Mouse (Mus musculus): ENCODE data around the gene Uox.

Uox gene

GRCm38 (mm10) chr3:146583478-146583877, 13.3 kb downstream of the Uox start:
- in situ Hi-C loops (cut with MboI) = no loop called here

DNA sequence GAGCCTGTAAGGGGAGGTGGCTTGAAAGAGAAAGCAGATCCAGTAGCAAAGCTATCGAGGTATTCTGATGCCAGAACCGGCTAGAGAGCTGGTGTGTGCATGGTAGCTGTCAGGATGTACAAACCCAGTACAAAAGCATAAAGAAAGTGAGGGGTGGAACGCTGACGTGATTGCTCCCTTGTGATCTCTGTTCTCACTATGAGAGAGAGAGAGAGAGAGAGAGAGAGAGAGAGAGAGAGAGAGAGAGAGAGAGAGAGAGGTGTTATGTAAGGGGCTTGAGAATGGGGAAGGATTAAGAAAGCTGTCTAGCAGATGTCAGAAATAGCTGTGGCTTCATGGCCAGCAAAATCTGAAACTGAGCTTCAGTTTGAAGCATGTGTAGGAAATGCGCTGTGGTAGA, 13.7 kb downstream of the Uox start:
- in situ Hi-C loops (cut with MboI) = no loop called here

GRCm38 (mm10) chr3:146586616-146587015, 16.4 kb downstream of the Uox start:
- in situ Hi-C loops (cut with MboI) = no loop called here

DNA sequence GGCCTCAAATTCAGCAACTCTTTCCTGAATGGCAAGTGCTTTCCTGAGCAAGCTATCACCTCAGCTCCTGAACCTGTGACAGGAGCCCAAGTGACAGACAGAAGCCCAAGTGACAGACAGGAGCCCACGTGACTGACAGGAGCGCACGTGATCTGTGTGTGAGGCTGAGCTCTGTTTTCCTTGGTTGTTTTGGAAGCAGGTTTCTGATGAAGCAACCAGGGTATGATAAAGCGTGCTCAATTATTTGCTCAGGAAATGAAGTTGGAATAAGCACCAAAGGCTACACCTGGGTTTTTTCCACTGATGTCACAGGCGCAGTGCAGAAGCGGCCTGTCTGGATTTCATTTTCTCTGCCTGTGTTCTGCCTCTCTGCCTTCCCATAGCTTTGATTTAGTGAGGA, 19.3 kb downstream of the Uox start:
- in situ Hi-C loops (cut with MboI) = no loop called here

- in situ Hi-C loops (cut with MboI) = no loop called here
Observed at GRCm38 (mm10) chr3:146591159-146591558, 20.9 kb downstream of the Uox start.

DNA sequence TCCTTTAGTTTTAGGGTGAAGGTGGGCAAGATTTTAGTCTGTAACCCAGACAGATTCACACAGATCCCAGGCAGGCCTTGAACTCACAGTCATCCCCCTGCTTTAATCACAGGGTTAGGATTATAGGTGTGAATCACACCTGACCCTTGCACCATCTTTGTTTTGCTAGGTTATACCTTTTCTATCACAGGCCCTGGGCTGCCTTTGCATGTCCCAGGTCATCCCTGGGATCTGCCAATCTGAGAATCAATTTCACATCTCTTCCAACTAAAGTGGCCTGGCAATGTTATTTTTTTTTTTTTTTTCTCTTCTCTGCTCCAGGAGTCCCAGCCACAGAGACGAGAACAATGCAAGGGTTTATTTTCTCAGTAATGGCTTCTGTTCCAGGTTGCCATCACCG, 21.4 kb downstream of the Uox start:
- in situ Hi-C loops (cut with MboI) = no loop called here

GRCm38 (mm10) chr3:146595440-146595839, 25.2 kb downstream of the Uox start:
- in situ Hi-C loops (cut with MboI) = no loop called here

DNA sequence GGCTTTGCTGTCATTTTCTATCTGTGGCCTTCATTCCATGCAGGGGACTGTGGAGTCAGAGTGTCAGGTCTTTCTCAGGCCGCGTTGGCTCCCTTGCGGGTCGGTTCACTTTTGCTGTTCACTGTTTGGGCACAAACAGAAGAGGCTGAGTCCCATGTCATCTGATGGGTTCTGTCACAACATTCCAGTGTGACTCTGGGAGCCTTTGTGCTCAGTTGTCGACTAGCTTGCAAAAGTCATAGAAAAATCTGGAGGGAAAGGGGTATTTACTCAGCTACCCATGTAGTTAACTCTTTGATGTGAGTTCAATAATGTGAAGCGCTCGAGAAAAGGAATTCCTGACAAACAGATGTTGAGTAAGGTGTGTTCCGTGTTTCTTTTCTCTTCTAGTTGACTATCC, 26.2 kb downstream of the Uox start:
- in situ Hi-C loops (cut with MboI) = no loop called here

DNA sequence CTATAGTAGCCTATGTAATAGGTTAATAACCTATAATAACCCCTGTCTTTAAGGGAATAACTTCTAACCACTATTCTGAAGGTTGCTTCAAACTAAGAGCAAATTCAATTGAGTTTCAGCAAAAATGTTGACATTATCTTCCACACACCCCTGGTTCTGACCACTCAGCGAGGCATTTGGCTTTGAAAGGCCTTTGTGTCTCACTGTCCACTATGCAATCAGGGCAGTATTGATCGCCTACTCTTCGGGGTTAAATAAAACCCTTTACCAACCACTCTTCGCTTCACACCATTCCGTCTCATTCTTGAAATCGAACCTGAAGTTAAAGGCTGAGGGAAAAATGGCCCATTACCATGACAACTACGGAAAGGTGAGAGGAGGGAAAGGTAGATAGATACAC, 26.6 kb downstream of the Uox start:
- in situ Hi-C loops (cut with MboI) = no loop called here

DNA sequence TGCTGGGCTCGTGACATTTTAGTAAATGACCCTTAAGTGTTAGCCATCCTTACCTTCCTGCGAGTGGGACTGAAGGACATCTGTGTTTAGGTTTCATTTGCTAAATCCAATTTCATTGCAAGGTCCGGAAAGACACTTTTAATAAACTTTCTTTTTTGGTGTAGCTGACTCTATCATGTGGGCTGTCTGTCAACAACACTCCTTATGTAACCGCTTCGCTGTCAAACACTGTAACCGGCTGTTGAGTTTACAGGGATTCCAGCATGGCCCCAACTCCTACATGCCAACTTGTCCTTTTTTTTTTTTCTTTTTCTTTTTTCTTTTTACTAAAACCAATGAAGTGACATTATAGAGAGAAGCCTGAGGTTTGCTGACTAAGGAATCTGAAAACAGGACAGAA, 28.2 kb downstream of the Uox start:
- in situ Hi-C loops (cut with MboI) = no loop called here

DNA sequence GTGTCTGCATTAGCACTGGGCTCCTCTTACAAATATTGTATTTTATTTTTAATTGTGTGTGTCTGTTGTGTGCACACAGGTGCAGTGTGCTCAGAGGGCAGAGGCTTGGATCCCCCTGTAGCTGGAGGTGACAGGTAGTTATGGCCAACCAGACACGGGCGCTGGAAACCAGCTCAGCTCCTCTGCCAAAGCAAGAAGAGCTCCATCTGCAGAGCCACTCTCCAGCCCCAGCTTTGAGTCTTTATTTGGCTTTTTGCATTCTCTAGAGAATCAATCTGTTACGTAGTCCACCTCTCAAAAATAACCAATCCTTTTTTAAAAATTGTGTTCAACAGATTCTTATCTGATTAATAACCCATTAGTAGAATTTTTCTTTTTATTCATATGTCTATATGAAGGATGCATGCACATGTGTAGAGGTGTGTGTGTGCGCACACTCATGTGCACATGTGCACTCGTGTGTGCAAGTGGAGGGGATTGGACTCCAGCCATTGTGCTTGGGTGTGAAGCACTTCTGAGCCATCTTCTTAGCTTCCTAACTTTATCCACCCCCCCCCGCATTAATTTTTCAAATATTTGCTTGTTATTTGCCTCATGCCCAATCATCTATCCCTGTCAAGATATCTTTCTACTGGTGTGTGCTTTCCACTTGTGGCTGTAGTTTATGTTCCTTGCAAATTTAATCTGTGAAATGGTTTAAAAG, 29.1 kb downstream of the Uox start:
- in situ Hi-C loops (cut with MboI) = no loop called here

DNA sequence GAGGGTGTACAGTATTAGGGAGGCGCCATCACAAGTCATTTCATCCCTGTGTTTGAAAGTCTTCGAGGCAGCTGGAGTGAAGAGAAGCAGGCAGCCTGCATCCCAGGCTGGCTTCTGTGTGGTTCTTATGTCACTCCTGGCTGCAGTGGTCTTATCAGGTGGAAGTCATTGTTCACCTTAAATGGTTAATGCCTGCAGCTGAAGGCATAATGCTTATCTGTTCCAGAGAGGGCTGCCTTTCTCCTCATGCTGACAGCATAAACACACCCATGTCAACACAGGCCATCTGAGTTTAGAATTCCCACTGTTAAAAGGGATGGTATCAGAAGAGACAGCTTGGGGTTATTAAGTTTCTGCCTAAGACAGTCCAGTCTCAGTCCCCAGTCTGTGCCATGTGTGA, 31.0 kb downstream of the Uox start:
- in situ Hi-C loops (cut with MboI) = no loop called here

- in situ Hi-C loops (cut with MboI) = no loop called here
Observed at GRCm38 (mm10) chr3:146602531-146602930, 32.3 kb downstream of the Uox start.

- in situ Hi-C loops (cut with MboI) = no loop called here
Observed at GRCm38 (mm10) chr3:146604647-146605046, 34.4 kb downstream of the Uox start.

DNA sequence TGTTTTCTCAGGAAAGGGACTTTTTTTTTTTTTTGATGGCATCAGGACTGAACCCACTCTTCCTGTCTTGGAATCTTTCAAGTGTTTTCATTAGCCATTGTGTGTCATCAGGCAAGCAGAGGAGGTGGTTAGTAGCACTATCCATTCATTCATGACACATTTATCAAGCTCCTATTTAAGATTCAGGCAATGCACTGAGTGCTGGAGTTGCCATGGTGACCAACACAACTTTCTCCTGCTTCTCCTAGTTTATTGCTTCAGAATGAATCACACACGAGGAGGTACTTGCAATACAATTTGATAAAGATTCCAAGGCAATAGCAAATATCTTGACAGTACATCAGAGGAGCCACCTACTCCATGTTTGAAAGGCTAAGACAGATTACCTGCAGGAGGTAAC, 37.1 kb downstream of the Uox start:
- in situ Hi-C loops (cut with MboI) = no loop called here

GRCm38 (mm10) chr3:146610322-146610721, 40.1 kb downstream of the Uox start:
- in situ Hi-C loops (cut with MboI) = no loop called here

GRCm38 (mm10) chr3:146611261-146611660, 41.0 kb downstream of the Uox start:
- in situ Hi-C loops (cut with MboI) = no loop called here

GRCm38 (mm10) chr3:146611821-146612220, 41.6 kb downstream of the Uox start:
- in situ Hi-C loops (cut with MboI) = no loop called here

DNA sequence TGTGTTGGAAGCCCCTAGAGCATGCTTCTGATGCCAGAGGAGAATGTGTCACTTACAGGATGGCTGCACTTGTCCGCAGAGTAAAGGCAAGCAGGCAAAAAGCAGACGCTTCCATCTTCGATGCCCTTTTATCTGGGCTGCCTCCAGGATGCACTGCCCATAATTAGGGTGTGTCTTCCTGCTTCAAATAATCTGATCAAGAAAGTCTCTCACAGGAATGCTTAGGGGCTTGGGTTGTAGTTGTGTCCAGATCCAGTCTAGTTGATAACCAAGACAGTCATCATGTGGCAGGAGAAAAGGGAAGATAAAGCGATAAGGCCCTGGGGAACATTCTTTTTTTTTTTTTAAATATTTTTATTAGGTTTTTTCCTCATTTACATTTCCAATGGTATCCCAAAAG, 45.3 kb downstream of the Uox start, which contains the start of gene Dnase2b:
TSS of gene Dnase2b (minus strand) at position 101 of the 400 bp plus-strand sequence.
- in situ Hi-C loops (cut with MboI) = no loop called here

DNA sequence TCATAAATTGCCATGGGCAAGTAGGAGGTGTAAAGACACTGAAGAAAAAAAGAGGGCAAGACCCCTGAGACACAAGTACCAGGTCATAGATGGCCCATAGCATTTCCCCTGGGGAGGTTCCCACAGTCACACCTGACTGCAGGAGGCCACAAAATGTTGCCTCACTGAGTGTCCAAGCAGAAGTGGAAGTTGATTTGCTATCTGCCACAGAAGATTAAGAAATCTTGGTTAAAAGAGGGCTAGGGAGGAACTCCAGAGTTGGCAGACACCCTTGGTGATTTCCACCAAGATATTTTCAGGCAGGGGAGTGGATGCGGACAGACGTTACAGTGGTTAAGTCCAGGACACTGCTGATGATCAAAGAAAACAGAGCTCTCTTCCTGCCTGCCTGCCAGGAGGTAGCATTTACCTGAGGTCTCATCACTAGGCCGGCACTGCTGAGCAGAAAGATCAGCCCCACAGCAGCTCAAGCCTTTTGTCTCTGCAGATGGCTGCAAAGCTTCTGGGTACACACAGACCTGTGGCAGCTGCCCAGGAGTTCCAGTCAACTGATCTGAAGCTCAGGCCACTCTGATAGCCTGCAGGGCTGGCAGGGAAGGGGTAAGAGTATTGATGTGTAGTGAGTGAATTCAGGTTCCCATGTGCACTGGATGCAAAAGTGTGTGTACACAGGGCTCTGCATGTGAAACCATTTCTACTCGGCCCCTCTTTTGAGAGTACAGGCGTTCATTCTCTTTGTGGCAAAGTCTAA, 46.5 kb downstream of the Uox start:
- in situ Hi-C loops (cut with MboI) = no loop called here

- in situ Hi-C loops (cut with MboI) = no loop called here
Observed at GRCm38 (mm10) chr3:146617946-146618345, 47.7 kb downstream of the Uox start.

DNA sequence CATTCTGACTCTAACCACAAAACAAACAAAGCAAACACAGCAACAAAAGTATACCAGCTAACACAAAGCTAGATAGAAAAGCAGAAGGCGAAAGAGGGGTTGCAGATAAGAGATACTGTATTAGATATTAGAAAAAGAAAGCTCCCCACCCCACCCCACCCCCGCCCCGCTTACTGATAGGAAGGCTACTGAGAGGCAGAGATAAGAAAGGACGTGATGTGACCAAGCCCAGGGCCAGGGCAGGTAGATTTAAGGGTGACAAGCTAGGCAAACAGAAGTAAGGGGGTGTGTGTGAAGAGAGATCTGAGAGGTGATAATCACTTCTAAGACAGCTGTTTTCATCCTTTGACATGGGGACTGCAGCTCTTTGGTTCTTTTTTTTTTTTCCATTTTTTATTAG, 48.1 kb downstream of the Uox start:
- in situ Hi-C loops (cut with MboI) = no loop called here

DNA sequence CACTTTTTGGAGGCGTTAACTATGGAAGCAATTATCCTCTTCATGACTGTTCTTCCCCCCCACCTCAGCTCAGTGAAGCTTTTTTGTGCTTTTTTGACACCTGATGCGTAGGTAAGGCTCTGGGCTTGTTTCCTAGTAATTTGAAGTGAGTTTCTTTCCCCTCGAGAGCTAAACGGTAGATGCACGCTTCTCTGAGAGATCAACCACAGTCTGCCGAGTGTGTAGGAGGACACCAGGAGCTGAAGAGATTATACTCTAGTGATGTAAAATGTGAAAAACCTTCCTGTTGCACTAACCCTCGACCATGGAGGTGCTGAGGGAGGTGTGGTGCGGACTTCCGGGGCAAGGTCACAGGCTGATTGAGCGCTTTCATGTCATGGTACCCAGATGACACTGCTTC, 49.9 kb downstream of the Uox start:
- in situ Hi-C loops (cut with MboI) = no loop called here
